Mouse (Mus musculus) macrophage (primary cell): Measurements from ENCODE around the gene Pcdh9. TPM values are rescaled to one million over a fixed set of nuclear protein-coding genes. Genes with fewer than 3 reads are reported as not detected.

Experiments
- H3K27ac ChIP-seq: fragments of 350-480 bp; formaldehyde crosslinking; 2 replicates; pipeline ENCODE4 v1.9.0; 2021
- H3K36me3 ChIP-seq: fragments of 350-480 bp; formaldehyde crosslinking; 2 replicates; pipeline ENCODE4 v1.9.0; 2021; ENCODE audit errors: inconsistent target
- H3K4me3 ChIP-seq: fragments of 350-480 bp; formaldehyde crosslinking; 2 replicates; pipeline ENCODE4 v1.9.0; 2021; ENCODE audit errors: inconsistent target
- H3K79me2 ChIP-seq: fragments of 350-480 bp; formaldehyde crosslinking; 2 replicates; pipeline ENCODE4 v1.9.0; 2021; ENCODE audit errors: inconsistent target
- WGBS: methylation state at CpG from one replicate; pipeline ENCODE4 v1.1.7; 2026; ENCODE audit warnings: inconsistent platforms; ENCODE audit not compliant: missing documents; 5-methylcytosine and 5-hydroxymethylcytosine counted together
- polyA plus RNA-seq: library from polyadenylated mRNA; stranded (reverse); fragments of 250-400 nt; gene quantifications from 3 replicates; pipeline ENCODE4 v1.2.4, GENCODE M21; 2018; ENCODE audit warnings: inconsistent platforms

Gene Pcdh9
- polyA plus RNA-seq, 1 experiment from 2014 or later, result not detected

- Histone ChIP-seq H3K36me3 (no peaks in the 10 kb centered on the region), H3K79me2 (no peaks in the 10 kb centered on the region)
- 88% methylated on average over 1 of the region's 1 CpGs for WGBS
These were observed 44.3 kb downstream of the Pcdh9 start for GRCm38 (mm10) chr14:93846091-93846677.

GRCm38 (mm10) chr14:93842686-93843288 is 47.7 kb downstream of the Pcdh9 start:
- H3K4me3 ChIP-seq, result no peak overlapping the region
- no peak overlapping the region for H3K27ac ChIP-seq
- no peaks in the 10 kb centered on the region for H3K79me2 ChIP-seq
- WGBS, result 88% methylated on average over 3 of the region's 3 CpGs
- no peaks in the 10 kb centered on the region for H3K36me3 ChIP-seq

More at GRCm38 (mm10) chr14:93846091-93846677, 44.3 kb downstream of the Pcdh9 start:
- H3K4me3 ChIP-seq, result no peak overlapping the region
- no peak overlapping the region for H3K27ac ChIP-seq

GRCm38 (mm10) chr14:93832511-93832910 is 58.0 kb downstream of the Pcdh9 start:
- no peak overlapping the region for H3K27ac ChIP-seq
- no peak overlapping the region for H3K4me3 ChIP-seq
- H3K36me3 ChIP-seq, result no peaks in the 10 kb centered on the region
- H3K79me2 ChIP-seq, result no peaks in the 10 kb centered on the region
- WGBS, result 44% methylated on average over 6 of the region's 6 CpGs

- H3K79me2 ChIP-seq, result no peaks in the 10 kb centered on the region
- 56% methylated on average over 6 of the region's 6 CpGs for WGBS
- H3K36me3 ChIP-seq, result no peaks in the 10 kb centered on the region
- H3K4me3 ChIP-seq, result no peak overlapping the region
- no peak overlapping the region for H3K27ac ChIP-seq
These were observed 63.3 kb downstream of the Pcdh9 start for GRCm38 (mm10) chr14:93827159-93827558.

- 88% methylated on average over 6 of the region's 6 CpGs for WGBS
- Histone ChIP-seq H3K27ac (no peak overlapping the region), H3K36me3 (no peaks in the 10 kb centered on the region), H3K4me3 (no peak overlapping the region), H3K79me2 (no peaks in the 10 kb centered on the region)
These were observed 64.4 kb downstream of the Pcdh9 start for GRCm38 (mm10) chr14:93826042-93826462.

GRCm38 (mm10) chr14:93818845-93819244 is 71.6 kb downstream of the Pcdh9 start:
- Histone ChIP-seq H3K27ac (no peak overlapping the region), H3K79me2 (no peaks in the 10 kb centered on the region), H3K36me3 (no peaks in the 10 kb centered on the region), H3K4me3 (no peak overlapping the region)
- 91% methylated on average over 4 of the region's 4 CpGs for WGBS

- WGBS, result 5% methylated on average over 4 of the region's 4 CpGs
- H3K79me2 ChIP-seq, result no peaks in the 10 kb centered on the region
These were observed 72.9 kb downstream of the Pcdh9 start for GRCm38 (mm10) chr14:93817591-93817990.

GRCm38 (mm10) chr14:93794530-93794929 is 95.9 kb downstream of the Pcdh9 start:
- no peak overlapping the region for H3K27ac ChIP-seq
- 89% methylated on average over 3 of the region's 3 CpGs for WGBS
- no peaks in the 10 kb centered on the region for H3K79me2 ChIP-seq
- no peak overlapping the region for H3K4me3 ChIP-seq
- no peaks in the 10 kb centered on the region for H3K36me3 ChIP-seq

More at GRCm38 (mm10) chr14:93817591-93817990, 72.9 kb downstream of the Pcdh9 start:
- H3K4me3 ChIP-seq, result no peak overlapping the region
- H3K27ac ChIP-seq, result no peak overlapping the region
- H3K36me3 ChIP-seq, result no peaks in the 10 kb centered on the region

- Histone ChIP-seq H3K79me2 (no peaks in the 10 kb centered on the region), H3K36me3 (no peaks in the 10 kb centered on the region), H3K4me3 (no peak overlapping the region), H3K27ac (no peak overlapping the region)
- 71% methylated on average over 4 of the region's 4 CpGs for WGBS
These were observed 104.2 kb downstream of the Pcdh9 start for GRCm38 (mm10) chr14:93786234-93786633.

- WGBS, result 78% methylated on average over 2 of the region's 2 CpGs
These were observed 105.4 kb downstream of the Pcdh9 start for GRCm38 (mm10) chr14:93785031-93785430.

GRCm38 (mm10) chr14:93762855-93763254 is 127.6 kb downstream of the Pcdh9 start:
- Histone ChIP-seq H3K79me2 (no peaks in the 10 kb centered on the region), H3K36me3 (no peaks in the 10 kb centered on the region), H3K27ac (no peak overlapping the region), H3K4me3 (no peak overlapping the region)
- WGBS, result 83% methylated on average over 2 of the region's 2 CpGs

More at GRCm38 (mm10) chr14:93785031-93785430, 105.4 kb downstream of the Pcdh9 start:
- Histone ChIP-seq H3K27ac (no peak overlapping the region), H3K79me2 (no peaks in the 10 kb centered on the region), H3K4me3 (no peak overlapping the region), H3K36me3 (no peaks in the 10 kb centered on the region)

GRCm38 (mm10) chr14:93734077-93734673 is 156.3 kb downstream of the Pcdh9 start:
- Histone ChIP-seq H3K4me3 (no peak overlapping the region), H3K27ac (no peak overlapping the region), H3K79me2 (no peaks in the 10 kb centered on the region), H3K36me3 (no peaks in the 10 kb centered on the region)
- 55% methylated on average over 10 of the region's 10 CpGs for WGBS

GRCm38 (mm10) chr14:93725798-93726197 is 164.7 kb downstream of the Pcdh9 start:
- Histone ChIP-seq H3K79me2 (no peaks in the 10 kb centered on the region), H3K4me3 (no peak overlapping the region), H3K36me3 (no peaks in the 10 kb centered on the region), H3K27ac (no peak overlapping the region)
- 67% methylated on average over 1 of the region's 1 CpGs for WGBS

GRCm38 (mm10) chr14:93719208-93719607 is 171.3 kb downstream of the Pcdh9 start:
- Histone ChIP-seq H3K79me2 (no peaks in the 10 kb centered on the region), H3K27ac (no peak overlapping the region), H3K36me3 (no peaks in the 10 kb centered on the region), H3K4me3 (no peak overlapping the region)
- 64% methylated on average over 1 of the region's 1 CpGs for WGBS

GRCm38 (mm10) chr14:93713250-93713935 is 177.1 kb downstream of the Pcdh9 start:
- H3K4me3 ChIP-seq, result no peak overlapping the region
- no peak overlapping the region for H3K27ac ChIP-seq
- WGBS, result 87% methylated on average over 12 of the region's 12 CpGs
- no peaks in the 10 kb centered on the region for H3K79me2 ChIP-seq
- H3K36me3 ChIP-seq, result no peaks in the 10 kb centered on the region
